Mouse (Mus musculus) brain, embryonic 14.5 days (tissue): ENCODE data around the gene Flg2.

ENCODE experiments used
- CTCF ChIP-seq: fragments of 200-500 bp; IDR thresholded peaks from 2 replicates; pipeline ENCODE4 v1.5.1; 2012; ENCODE audit warnings: inconsistent platforms, mild to moderate bottlenecking, moderate library complexity, borderline replicate concordance; ENCODE audit not compliant: insufficient read depth, insufficient read length; ENCODE audit errors: extremely low read depth
- POLR2A ChIP-seq: fragments of 200-500 bp; IDR thresholded peaks from 2 replicates; pipeline ENCODE4 v1.6.1; 2012; ENCODE audit warnings: mild to moderate bottlenecking, inconsistent platforms, borderline replicate concordance; ENCODE audit not compliant: poor library complexity, insufficient read depth, insufficient read length, severe bottlenecking; ENCODE audit errors: extremely low read depth

DNA sequence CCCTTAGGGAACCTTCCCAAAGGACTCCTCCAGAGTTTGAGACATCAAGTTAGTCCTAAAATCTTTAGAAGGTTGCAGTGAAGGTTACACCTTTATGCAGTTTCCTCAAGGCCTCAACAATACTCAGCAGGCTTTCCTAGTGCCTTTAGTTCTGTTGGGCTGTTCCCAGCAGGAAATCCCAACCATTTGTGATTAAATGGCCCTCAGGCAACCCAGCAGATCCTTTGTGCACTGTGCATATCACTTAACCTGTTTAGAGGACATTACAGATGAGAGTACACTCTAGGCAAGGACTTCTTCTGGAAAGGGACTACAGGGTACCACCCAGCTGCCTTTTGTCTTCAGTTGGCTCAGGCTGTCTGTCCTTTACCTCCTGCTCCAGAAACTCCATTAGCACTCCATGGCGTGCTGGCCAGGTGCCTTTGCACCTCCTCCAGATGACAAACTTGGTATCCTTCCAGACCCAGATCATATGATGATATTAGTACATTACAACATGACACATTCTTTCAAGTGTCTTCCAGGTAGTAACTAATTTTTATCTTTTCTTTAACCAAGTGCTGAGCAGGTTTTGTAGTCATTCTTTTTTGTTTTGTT lies 34.0 kb upstream of the Flg2 start:
- no peak for TF ChIP-seq POLR2A
- no peak for TF ChIP-seq CTCF
